Comparison of ENCODE assay signal across 22 mouse cellular contexts in the genomic region with DNA sequence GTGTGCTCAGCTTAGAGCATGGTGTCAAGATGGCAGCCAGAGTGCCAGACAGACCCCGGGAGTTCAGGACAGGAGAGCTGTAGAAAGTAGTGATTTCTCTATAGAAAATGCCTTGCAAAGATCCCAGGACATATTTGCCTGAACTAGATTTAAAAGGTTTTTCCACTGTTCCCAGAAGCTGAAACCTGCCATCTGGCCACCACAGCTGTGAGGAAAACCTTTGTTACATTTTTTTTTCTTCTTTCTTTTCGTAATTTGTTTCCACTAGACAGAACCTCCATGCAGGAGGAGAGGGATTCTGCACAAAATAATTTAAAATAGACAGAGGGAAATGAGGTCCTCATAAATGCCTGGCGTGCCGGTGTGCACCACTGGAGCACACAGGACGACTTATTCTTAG.
DNase-seq lines count a peak whose midpoint lies in the region; ATAC-seq and TF ChIP-seq lines count a peak whose summit lies in the region.
"Had no signal": no experiment of that assay in that cellular context is flagged by ENCODE, and none has a peak within 500 bp of the region (broad histone marks: within the 10 kb centered on the region; RNA-seq: fewer than 3 reads in every experiment).

No protein-coding gene starts in this region.

- peak; percentile 64 for ATAC-seq in frontal cortex, adult (ENCODE audit: low TSS enrichment)
- ATAC-seq in limb, embryonic 12.5 days (ENCODE audit: insufficient number of reproducible peaks, insufficient read depth, low FRiP score, low TSS enrichment, low read depth), result no peak
- no peak for ATAC-seq in limb, embryonic 15.5 days (ENCODE audit: insufficient number of reproducible peaks, low FRiP score, low TSS enrichment, low read depth)
- ATAC-seq: hindbrain, embryonic 16.5 days had no signal

- H3K27ac ChIP-seq in limb, embryonic 12.5 days, result peak overlapping the region; percentile 37; the same call in 1 of the 2 replicates
- no peak overlapping the region for H3K27ac ChIP-seq in limb, embryonic 10.5 days
- H3K27ac ChIP-seq in layer of hippocampus, adult 2 months, result no peak overlapping the region
- peak overlapping the region; percentile 2; the same call in 1 of the 2 replicates for H3K27ac ChIP-seq in limb, embryonic 15.5 days
- H3K27ac ChIP-seq: embryonic facial prominence, embryonic 15.5 days; gastrocnemius, adult 2 months; heart, adult 2 months; liver, embryonic 15.5 days; neural tube, embryonic 13.5 days had no signal

- no peaks in the 10 kb centered on the region for H3K27me3 ChIP-seq in limb, embryonic 12.5 days
- no peaks in the 10 kb centered on the region for H3K27me3 ChIP-seq in limb, embryonic 10.5 days (ENCODE audit: low read depth, poor library complexity, severe bottlenecking)
- H3K27me3 ChIP-seq in limb, embryonic 15.5 days, result no peaks in the 10 kb centered on the region
- H3K27me3 ChIP-seq: embryonic facial prominence, embryonic 15.5 days; liver, embryonic 15.5 days; neural tube, embryonic 13.5 days had no signal

- no peak overlapping the region for H3K4me2 ChIP-seq in limb, embryonic 12.5 days
- no peak overlapping the region for H3K4me2 ChIP-seq in limb, embryonic 15.5 days
- H3K4me2 ChIP-seq: embryonic facial prominence, embryonic 15.5 days; liver, embryonic 15.5 days; midbrain, embryonic 11.5 days; neural tube, embryonic 13.5 days had no signal

- DNase-seq in frontal cortex, postnatal 25 days (ENCODE audit: low spot score in 2 of 2), result no peak
- no peak for DNase-seq in limb, embryonic 10.5 days (ENCODE audit: low spot score)
- DNase-seq in layer of hippocampus, adult 2 months (ENCODE audit: low spot score in 2 of 2), result peak; percentile 23 to 43
- no peak for DNase-seq in heart, postnatal 14 days
- DNase-seq in kidney, postnatal 14 days, result no peak
- DNase-seq: adrenal gland, postnatal 25 days; B cell, adult 2 months; cerebellum, adult 18-20 months; cerebellum, postnatal 25 days; gastrocnemius, adult 2 months; heart, adult 2 months; heart, postnatal 4 days; kidney, adult 11 months; thymus, postnatal 14 days had no signal

- H3K9ac ChIP-seq in limb, embryonic 12.5 days (replicated peaks), result no peak overlapping the region
- no peak overlapping the region for H3K9ac ChIP-seq in limb, embryonic 15.5 days
- H3K9ac ChIP-seq: embryonic facial prominence, embryonic 15.5 days; liver, embryonic 15.5 days; neural tube, embryonic 13.5 days had no signal

- WGBS in limb, embryonic 12.5 days, result 68% methylated on average over 5 of the region's 5 CpGs
- whole genome bisulfite sequencing in limb, embryonic 10.5 days, result 84% methylated on average over 5 of the region's 5 CpGs
- 35% methylated on average over 5 of the region's 5 CpGs for WGBS in limb, embryonic 15.5 days

- intact Hi-C loops in heart, postnatal 14 days (cut with DNase I), result no loop called here

- no peak for TF ChIP-seq CTCF in layer of hippocampus, adult 2 months (conservative IDR thresholded peaks at IDR 0.05)

- H3K4me1 ChIP-seq in limb, embryonic 12.5 days (replicated peaks), result no peaks in the 10 kb centered on the region
- H3K4me1 ChIP-seq in limb, embryonic 10.5 days, result no peaks in the 10 kb centered on the region
- H3K4me1 ChIP-seq in limb, embryonic 15.5 days, result no peaks in the 10 kb centered on the region
- H3K4me1 ChIP-seq: embryonic facial prominence, embryonic 15.5 days; liver, embryonic 15.5 days; neural tube, embryonic 13.5 days had no signal

- peaks cover 17% of the 10 kb centered on the region for H3K9me3 ChIP-seq in limb, embryonic 12.5 days
- no peaks in the 10 kb centered on the region for H3K9me3 ChIP-seq in limb, embryonic 10.5 days (replicated peaks)
- peaks cover 5% of the 10 kb centered on the region; the same call in 1 of the 2 replicates for H3K9me3 ChIP-seq in limb, embryonic 15.5 days
- H3K9me3 ChIP-seq: embryonic facial prominence, embryonic 15.5 days; liver, embryonic 15.5 days had no signal

- no peak overlapping the region for H3K4me3 ChIP-seq in limb, embryonic 12.5 days (replicated peaks)
- H3K4me3 ChIP-seq in limb, embryonic 10.5 days, result no peak overlapping the region
- no peak overlapping the region for H3K4me3 ChIP-seq in layer of hippocampus, adult 2 months
- no peak overlapping the region for H3K4me3 ChIP-seq in limb, embryonic 15.5 days
- H3K4me3 ChIP-seq: embryonic facial prominence, embryonic 15.5 days; gastrocnemius, adult 2 months; heart, adult 2 months; liver, embryonic 15.5 days; neural tube, embryonic 13.5 days had no signal

- no peaks in the 10 kb centered on the region for H3K36me3 ChIP-seq in limb, embryonic 12.5 days
- no peaks in the 10 kb centered on the region for H3K36me3 ChIP-seq in limb, embryonic 10.5 days
- H3K36me3 ChIP-seq in limb, embryonic 15.5 days, result no peaks in the 10 kb centered on the region
- H3K36me3 ChIP-seq: embryonic facial prominence, embryonic 15.5 days; liver, embryonic 15.5 days; neural tube, embryonic 13.5 days had no signal

Comparison
In these comparisons a context has a peak if more than half of its experiments do, and no peak if none do; other contexts are left out.
1. H3K27ac ChIP-seq: peak in limb, embryonic 12.5 days (single experiment) and limb, embryonic 15.5 days (single experiment); none in limb, embryonic 10.5 days (single experiment) and layer of hippocampus, adult 2 months (single experiment).
2. DNase-seq: peak in layer of hippocampus, adult 2 months (2 of 2); none in frontal cortex, postnatal 25 days (0 of 2), limb, embryonic 10.5 days (single experiment), heart, postnatal 14 days (0 of 2) and kidney, postnatal 14 days (single experiment).